Mouse (Mus musculus) mesoderm, embryonic 11.5 days (tissue): Measurements from ENCODE around the gene Dbh.

Source experiments
- DNase-seq: peaks from one replicate; pipeline ENCODE4 v3.0.0-alpha.2; 2012; ENCODE audit warnings: low read depth, low spot score

Gene Dbh

DNA sequence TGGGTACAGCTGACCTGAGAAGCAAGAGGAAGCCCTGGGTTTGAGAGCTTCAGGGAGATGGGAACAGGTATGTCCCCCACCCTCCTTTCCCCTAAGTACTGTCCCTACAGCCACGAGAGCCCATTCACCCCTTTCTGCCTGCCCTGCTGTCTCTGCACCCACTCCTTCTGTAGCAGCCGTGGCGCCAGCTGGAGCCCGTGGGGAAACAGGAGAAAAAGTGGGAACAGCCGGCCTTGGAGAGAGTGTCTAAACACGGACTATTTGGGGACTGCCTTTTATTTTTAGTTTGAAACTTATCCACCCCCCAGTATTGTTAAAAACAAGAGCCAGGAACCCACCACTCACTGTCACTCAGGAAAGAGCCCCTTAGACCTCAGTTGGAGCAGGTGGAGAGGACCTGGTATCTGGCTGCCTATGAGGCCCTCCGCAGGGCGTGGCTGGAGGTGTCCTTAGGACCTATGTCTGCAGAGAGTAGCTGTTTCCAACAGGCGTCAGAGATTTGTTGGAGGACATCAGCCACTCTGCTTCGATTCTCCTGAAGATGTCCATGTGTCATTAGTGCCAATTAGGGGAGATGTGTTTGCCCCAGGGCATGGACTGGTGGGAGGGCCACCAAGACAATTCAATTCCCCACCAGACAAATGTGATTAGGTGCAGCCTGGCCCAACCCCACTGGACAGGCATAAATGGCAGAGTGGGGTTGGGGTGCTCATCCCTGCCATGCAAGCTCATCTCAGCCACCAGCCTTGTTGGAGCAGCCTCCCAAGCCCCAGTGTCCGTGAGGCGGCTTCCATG lies at the start of gene Dbh:
Dbh (plus strand) TSS at position 438 of the 795 bp plus-strand sequence.
- DNase-seq: no peak

DNA sequence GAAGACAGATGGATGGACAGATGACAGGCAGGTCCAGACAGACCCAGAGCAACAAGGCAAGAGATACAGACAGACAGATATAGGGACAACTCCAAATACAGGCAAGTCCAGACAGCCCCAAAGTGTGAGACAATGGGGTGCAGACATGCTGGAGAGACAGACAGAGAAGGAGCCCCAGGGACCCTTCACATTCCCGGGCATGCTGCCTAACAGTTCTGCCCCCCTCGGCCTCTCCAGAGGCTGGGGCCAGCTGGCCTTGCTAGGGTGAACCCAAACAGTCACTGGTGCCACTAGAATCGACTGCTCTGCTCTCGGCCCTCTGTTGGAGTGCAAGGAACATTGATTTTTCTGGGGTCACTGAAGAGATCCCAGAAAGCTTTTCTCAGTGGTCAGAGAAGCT lies 46.6 kb upstream of the Dbh start:
- DNase-seq: no peak

DNA sequence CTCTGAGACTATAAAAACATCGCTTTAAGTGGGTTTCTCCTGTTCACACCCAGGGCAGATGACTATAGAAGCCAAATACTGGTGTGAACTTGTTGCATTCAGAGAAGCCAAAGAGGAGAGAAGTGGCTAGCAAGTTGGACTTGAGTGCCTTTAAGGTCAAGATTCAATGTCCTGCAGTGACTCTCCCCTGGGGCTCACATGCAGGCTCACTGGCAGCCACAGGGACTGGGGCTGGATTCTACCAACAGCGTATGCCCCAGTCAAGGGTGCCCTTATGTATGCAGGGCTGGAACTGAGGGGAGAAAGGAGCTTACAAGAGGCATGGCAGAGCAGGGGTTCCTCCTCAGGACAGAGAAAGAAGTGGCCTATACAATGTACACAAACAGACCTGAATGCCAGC lies 45.3 kb upstream of the Dbh start:
- no peak for DNase-seq

DNA sequence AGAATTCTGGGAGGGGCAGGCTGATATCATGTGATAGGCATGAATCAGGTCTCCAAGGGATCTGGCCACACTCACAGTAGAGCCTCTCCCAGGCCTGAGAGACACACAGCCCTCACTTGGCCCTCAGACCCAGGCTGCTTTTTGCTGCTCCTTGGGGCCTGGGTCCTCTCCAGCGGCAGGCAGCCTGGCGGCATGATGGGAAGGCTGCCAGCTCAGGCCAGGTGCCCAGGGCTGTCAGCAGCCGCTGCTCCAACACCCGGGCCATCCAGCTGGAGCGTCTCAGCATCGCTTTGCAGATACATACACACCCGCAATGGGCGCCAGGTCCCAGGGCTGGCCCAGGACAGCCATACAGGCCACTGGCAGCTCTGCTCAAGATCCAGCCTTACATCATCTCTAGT lies 44.8 kb upstream of the Dbh start:
- DNase-seq: no peak

DNA sequence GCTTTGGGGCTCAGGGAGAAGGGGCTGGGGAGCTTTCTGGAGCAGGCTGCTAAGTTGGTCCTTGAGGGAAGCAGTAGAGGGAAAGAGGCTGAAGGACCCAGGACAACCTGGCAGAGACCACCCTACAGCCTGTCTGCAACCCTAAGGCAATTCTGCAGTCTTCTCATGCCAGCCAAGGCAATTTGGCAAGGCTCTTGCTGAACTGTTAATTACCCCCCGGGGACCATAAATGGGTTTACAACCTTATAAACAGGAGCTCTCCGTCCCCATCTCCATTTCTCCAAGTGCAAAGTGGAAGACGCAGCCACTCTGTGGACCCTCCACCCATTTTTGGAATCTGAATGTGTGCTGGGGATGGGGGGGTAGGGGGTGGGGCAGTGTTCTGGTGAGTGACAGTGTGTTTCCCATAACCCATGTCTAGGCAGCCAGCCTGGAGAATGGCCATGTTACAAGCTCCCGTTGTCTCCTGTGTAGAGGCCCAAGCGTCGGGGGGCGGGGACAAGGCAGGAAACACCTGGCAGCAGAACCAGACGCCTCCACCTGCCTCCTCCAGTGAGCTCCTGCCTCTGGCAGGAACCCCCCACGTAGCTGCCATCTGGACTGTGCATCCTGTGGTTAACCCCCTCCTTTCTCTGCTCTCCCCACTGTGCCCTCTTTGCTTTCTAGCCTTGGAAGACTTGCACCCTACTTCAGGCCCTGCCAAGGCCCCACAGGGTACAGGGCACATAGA lies 43.2 kb upstream of the Dbh start:
- peak; percentile 68 for DNase-seq

DNA sequence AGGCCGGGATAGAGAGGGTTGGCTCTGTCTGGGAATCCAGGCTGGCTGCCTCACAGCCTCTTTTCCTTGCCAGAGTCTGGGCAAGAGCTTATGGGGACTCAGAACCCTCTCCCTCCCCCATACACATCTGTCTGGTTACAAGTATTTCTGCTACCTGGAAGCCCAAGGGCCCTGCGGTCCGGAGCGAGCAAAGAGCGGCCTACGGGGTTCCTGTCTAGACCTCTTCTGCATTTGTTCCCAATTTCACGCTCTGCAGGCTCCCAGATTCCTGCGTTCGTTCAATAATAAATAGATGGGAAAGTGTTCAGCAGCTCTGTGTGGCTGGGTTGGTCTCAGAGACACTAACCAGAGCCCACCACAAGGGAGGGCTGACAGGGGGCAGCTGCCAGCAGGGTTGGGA lies 42.5 kb upstream of the Dbh start:
- DNase-seq: peak; percentile 69

DNA sequence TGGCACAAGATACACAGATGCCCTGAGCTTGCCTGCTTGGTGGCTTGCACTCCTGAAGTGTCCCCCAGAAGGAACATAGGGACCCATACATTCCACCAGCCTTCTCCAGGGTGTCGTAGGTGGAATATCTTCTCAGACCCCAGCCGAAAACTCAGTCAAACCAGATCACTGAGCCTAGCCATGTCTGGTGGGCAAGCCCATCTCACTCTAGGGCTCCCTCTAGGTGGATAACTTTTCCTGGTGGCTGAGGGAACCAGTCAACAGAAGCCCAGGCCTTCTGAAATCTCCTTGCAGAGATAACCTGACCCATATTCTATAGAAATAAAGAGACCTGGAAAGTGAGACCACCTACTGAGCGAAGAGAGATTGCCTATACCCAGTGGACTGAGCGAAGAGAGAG lies 41.9 kb upstream of the Dbh start:
- no peak for DNase-seq

DNA sequence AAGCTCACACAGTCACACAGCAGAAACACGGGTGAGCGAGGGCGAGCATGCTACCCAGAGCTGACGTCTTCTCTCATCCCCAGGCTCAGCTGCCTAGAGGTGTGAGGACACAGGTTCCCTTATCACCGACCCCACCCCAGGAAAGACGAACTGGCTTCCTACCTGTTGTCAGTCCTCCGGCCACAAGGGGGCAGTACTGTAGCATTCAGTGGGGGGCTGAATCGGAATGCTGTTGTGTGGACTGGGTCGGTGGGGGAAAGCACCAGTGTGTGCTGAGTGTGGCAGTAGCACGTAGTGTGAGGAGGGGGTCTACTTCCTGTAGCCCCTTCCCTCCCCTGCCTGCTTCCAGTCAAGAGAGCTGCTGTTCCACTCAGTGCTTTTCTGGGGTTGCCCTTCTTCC lies 39.1 kb upstream of the Dbh start:
- DNase-seq: peak; percentile 60

DNA sequence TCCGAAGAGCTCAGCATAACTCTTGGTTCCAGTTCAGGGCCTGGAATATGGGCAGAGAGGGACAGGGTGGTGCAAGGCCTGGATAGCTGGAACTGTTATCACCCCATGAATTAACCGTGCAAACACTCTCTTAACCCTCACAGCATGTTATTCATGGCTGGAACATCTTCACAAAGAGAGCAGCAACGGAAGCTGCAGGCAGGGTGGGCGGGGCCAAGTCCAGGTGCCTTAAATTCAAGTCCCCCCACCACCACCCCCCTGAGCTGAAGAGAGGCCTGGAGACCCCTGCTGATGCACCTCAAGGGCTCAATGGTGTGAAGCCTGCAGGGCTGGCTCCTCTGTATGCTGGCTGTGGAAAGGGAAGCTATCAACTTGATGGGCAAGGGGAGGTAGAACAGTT lies 38.5 kb upstream of the Dbh start:
- no peak for DNase-seq

DNA sequence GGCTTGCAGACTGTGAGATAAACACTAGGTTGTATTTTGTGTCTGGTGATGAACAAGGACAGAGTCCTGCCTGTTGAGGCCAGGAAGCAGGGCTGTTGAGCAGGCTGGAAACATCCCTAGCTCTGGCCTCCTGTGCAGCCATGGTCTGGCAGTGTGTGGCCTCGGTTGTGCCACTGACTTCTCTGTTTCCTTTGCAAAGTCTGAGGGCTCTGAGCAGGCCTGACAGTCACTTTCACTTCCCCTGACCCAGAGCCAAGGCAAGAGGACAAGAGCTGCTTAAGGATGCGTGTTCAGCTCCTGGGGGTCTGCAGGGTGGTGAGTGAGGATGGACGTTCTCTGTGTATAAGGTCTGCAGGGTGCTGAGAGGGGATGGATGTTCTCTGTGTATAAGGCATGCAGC lies 36.0 kb upstream of the Dbh start:
- no peak for DNase-seq

DNA sequence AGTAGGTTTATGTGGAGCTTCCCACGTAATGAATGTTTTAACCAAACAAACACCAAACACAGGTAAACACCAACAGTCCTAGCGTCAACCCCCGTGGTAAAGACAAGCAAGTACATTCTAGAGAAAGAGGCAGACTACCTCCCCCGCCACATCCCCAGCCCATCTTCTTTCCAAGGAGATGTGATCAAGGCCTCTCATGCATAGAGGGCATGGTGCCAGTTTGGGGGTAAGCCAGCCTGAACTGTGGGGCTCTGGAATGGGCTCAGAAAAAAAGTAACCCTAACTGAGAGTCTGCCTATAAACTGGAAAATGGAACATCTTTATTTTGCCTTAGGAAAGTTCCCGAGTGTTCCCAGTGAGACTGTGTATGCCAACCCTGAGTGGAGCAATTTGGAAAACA lies 29.1 kb upstream of the Dbh start:
- DNase-seq: no peak

DNA sequence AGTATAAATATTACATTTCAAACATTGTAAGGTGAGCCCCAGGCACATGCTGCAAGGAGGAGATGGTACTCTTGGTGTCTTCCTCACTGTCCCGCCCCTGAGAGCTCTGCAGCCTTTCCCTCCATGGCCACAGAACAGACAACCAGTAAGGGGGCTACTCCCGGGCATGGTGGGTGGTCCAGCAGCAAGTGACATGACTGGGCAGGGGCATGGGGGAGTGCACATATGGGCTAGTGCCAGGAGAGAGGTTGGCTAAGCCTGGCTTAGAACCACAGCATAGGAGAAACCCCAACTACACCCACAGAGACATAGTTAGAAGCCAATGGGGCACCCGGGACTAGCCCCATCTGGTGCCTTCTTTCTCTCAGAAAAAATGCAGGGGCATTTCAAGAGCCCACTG lies 28.7 kb upstream of the Dbh start:
- no peak for DNase-seq

DNA sequence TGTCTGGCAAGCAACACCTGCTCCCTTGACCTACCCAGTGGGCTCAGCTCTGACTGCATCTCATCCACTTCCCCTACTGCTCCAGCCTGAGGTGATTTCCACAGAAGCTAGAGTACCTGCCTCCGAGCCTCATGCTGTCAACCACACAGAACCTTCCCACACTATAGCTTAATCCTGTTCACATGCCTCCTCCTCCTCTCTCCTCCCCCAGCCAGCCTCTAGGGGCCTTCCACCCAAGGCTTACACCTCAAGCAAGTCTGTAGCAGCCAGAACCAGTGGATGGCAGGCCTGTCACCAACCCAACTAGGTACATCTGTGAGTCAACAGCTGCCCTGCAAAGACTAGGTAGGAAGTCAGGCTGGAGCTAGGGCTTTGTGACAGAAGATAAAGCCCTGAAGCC lies 28.2 kb upstream of the Dbh start:
- no peak for DNase-seq

DNA sequence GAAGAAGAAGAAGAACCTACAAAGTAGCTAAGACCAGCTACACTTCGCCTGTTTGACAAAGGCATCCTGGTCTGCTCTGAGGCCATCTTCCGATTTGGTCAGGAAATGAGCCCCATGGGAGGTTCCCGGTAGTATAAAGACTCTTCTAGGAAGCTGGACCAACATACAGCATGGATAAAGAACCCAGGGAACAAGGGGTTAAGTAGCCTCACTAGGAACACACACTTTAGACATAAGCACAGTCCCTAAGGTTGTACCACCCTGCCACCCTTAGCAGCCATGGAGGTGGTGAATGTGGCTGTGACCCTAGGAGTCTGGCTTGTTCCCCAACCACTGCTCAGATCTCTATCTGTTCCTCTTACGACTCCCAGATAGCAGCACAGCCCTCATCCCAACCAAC lies 26.7 kb upstream of the Dbh start:
- no peak for DNase-seq

DNA sequence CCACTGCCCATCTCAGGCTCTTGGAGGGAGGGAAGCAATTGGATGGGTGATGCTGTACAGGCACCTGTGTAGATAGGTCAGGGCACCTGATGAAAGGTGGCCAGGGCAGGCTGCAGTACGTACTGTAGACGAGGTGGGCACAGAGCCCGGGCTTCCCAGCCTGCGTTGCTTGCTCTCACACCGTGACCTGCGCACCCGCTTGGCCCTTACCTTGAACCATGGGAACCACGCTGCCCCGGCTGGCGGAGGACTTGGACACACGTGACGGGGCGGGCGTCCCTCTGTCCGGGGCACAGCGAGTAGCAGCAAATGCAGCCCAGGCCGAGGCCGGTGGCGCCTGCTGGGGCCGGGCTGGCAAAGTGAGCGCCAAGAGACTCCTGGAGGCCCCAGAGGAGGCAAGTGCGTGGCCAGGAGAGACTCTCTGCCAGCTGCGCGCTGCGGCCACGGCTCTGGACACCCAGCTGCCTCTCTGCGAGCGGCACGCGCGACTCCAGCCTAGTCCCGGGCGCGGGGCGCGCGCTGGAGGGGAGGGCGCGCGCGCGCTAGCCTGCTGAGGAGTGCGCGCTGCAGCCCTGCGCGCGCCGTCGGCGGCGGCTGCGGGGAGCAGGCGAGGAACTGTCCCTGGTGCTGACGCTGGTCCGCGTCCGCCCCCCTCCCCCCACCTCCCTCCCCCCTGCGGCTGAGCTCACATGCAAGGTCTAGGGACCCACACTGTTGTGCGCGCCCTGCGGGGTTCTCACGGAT lies 22.9 kb upstream of the Dbh start, which contains the start of gene Fam163b:
Fam163b (minus strand) TSS at position 542 of the 744 bp plus-strand sequence.
- DNase-seq: peak; percentile 86

DNA sequence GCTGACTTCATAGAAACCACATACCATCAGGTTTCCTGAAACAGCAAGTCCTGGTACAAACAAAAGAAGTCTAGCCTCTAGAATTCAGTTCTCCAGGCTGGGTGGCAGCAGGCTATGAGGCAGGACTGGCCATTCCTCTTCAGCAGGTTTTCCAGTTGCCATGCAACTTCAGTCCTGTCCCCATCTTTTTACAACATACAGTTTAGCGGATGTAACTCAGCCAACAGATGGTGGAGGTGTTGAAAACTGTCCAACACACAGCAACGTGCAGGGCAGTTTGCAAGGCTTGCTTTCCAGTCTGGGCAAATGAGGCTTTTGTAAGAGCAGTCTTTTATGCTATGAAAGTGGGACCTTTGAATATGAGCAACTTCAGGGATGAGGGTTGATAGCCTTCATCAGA lies 20.1 kb upstream of the Dbh start:
- DNase-seq: no peak

DNA sequence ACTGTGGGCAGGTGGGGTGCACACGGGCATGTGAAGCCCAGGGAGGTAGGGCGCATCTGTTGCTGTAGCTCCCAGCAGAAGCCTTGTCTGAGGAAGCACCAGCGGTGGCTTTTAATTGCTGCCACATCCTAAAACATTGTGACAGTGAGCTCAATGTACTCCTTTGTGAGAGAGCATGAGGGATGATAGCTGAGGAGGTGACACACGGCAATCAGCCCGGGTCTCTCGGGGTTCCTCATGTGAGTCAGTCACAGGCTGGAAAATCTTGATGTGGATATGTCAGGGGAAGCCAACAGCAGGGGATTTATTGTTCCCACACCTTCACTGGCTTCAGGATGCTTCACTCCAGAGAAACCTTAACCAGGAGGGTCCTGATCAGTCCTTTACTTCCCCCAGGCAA lies 18.2 kb upstream of the Dbh start:
- no peak for DNase-seq

DNA sequence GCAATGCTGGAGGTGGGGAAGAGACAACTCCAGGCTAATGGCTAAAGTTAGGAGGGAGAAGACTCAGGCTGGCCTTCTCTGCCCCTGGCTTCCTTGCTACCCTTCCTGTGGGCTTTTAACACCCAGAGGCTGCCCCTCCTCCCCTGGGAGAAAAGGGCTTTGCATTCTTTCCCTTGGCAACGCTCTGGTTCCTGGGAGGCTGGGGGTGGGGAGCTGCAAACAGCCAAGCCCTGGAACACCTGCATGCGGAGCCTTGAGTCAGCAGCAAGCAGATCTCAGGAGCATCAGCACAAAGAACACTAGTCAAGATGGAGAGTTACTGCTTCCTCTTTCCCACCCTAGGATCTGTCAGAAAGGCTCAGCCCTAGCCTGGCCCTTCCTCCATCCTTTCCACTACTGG lies 15.6 kb upstream of the Dbh start:
- no peak for DNase-seq

DNA sequence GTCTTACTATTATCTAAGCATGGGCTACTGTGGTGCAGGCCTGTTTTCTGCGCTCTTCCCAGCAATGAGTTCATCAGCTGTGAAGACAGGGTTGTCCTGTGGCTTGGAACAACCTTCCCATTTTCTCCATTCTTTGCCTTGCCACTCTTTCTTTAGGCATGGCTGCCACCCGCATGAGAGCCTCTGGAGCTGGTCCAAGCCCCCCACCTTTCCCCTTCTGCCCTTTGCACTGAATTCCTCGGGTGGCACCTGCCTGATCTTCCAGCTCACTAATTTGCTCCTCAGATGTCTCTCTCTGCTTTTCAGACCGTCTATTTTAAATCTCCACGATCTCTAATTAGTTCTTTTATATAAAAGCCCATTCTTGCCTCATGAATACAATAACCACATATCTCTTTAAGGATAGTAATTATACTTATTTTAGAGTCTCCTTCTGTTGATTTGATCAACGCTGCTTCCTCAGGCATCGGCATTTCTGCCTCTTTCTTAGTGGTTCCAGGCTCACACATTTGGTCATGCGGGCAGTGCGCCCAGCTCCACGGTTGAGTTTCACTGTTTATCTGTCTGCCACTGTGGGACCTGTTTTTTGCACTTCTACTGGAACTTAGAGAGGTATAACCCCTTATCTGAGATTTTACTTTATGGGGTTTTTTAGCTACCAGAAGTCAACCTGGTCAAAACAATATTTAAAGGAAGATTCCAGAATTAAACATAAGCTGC lies 10.4 kb upstream of the Dbh start:
- DNase-seq: no peak

DNA sequence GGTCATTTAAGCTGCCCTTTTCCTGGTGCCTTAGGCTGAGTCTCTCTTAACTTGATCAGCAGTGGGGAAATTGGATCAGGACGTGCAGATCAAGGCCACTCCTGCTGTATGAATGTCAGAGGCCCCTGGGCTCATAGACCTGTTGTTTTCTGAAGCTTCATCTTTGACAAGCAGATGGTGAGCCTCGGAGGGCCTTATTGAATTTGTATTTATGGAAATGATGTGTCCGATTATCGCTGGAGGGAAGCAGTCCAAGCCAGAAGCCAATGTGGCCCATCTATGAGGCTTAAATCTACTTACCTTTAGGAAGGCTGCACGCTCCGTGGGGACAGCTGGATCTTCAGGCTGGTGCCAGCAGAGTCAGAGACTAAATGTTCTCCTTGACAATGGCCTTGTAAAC lies 8.4 kb upstream of the Dbh start:
- DNase-seq: no peak

DNA sequence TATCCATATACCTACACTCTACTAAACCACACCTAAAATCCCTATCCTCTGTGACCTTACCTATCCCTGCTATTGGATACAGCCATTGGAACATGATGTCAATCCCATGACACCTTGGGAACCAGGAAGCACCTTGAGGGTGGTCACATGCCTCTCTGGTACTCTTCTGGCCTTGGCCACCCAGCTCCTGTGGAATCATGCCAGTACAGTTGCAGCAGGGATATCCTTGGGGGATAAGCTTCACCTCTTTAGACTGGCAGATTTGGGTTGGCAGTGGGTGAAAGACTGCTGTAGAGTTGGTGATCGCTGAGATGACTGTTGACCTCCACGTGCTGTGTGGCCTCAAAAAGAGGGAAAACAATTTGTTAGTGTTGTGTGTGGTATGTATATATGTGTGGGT lies 3.5 kb upstream of the Dbh start:
- DNase-seq: no peak

DNA sequence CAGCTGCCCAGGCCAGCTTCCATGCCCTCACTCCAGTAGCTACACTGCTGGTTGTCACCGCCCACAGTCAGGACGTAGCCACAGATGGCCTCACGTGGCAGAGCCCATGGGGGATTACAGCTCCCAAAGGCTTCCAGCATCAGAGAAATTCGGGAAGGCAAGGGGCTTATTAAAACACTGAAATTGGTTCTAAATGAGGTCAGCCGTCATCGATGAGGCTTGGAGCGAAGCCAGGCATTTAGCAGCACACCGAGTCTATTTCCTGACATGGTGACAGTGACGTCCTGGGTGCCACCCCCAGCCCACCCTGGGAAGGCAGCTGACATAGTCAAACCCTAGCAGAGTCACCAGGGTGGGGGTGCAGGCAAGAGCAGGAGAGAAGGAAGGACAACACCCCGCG lies 2.4 kb upstream of the Dbh start:
- DNase-seq: no peak
